Mouse (Mus musculus): Measurements from ENCODE around the gene Slc6a11.

The Slc6a11 gene

DNA sequence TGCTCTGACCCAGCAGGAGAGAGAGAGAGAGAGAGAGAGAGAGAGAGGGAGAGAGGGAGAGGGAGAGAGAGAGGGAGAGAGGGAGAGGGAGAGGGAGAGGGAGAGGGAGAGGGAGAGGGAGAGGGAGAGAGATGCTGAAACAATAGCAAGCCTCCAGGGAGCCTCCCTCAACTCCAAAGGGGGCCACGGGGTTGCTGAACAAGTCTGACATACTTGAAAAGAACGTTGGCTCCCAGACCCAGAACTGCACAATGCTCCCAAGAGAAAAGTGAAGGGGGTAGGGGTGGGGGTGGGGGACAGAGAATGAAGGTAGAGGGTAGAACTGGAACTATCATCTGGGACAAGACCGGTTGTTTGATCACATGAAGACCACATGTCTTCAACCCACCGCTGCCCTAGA lies 136.9 kb downstream of the Slc6a11 start:
- DNase-seq (ENCODE audit: low read depth) = no peak

DNA sequence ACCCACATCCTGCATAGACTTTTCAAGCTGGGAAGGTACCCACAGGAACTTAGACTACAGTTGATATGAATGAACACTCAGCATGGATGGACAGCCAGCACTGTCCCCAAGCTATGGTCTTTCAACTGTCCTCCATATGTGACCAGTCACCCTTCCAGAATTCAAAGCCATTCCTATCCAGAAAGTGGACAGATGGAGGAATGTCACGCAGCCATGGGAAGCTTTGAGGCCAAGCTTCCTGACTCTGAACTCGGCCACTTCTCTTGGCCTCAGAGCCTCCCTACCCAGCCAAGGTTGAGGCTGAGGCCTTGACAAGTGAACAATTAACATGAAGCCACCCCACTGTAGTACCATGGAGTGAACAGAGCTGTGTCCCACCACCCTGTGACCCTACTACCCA lies 138.5 kb downstream of the Slc6a11 start:
- DNase-seq (ENCODE audit: low read depth) = no peak

DNA sequence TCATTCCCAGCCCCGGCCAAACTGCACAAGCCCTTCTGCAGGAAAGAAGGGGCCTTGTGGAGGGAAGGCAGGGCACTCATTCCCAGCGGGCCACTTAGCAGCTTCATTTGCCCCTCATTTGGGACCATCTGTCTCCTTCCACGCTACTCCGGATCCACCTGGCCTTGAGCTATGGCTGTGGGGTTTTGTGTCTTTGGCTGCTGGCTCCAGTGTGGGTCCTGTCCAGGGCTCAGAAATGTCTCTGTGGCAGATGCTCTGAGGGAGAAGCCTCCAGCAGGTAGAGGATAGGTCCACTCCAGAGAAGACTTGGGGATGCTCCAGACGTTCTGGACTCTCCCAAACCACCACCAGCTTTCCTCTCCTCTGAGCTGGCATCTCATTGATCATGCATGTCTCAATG lies 139.8 kb downstream of the Slc6a11 start:
- no peak for DNase-seq (ENCODE audit: low read depth)

GRCm38 (mm10) chr6:114272279-114272678 lies 141.2 kb downstream of the Slc6a11 start:
- DNase-seq (ENCODE audit: low read depth) = no peak

DNA sequence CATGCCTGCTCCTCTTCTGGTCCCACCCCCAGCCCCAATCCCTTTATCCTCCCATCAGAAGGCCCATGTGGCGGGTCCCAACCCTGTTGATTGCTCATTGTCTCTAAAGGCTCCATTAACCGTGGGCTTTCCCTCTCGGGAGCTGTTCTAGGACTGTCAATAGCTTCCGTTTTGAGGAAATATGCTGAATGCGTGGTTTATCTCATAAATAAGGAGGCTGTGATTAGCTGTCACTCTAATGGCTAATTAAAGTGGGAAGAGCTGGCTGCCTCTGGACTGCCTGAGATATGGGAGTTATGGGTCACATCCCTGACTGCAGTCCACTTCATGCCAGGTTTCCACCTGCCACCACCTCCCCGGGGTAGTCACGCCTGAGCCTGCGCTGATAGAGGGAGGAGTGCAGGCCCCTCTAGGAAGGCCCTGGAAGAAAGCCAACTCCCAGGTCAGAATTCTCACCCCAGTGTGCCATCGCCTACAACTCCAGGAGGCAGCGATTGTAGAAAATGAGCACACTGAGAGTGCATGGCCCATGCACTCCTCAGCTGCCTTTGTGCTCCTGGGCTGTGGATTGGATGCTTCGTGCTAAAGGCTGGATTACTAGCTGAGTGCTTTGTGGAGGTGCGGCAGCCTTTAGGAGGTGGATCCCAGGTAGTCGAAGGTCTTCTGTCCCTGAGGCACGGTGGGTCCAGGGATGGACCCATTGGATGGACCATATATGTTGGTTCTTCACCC lies 143.1 kb downstream of the Slc6a11 start:
- DNase-seq (ENCODE audit: low read depth) = no peak

- no peak for DNase-seq (ENCODE audit: low read depth)
Measured at GRCm38 (mm10) chr6:114275800-114276199, 144.8 kb downstream of the Slc6a11 start.

GRCm38 (mm10) chr6:114282469-114283277 lies 151.6 kb downstream of the Slc6a11 start, which contains the start of gene Slc6a1:
Gene Slc6a1, plus strand, starts transcription at chr6:114282635.
- DNase-seq (ENCODE audit: low read depth) = no peak

DNA sequence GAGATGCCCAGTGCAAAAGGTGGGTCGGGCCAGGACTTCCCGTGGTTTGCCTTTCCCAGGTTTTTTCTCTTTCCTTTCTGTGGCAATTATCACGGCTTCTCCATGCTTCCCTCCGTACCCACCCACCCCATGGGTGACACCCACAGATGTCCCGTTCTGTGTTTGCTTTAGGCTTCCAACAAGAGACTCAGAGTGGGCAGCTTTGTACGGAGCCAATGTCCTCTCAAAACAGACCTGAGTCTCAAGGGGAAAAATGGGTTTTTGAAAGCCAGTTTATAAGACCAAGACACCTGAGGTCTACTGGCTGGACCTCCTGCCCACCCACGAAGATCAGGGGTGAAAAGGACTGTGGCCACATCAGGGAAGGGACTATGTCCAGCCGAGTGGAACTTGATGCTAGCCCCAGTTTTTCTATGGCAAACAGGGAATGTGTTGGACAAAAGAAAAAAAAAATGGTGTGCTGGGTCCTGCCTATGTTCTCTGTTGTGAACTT lies 152.3 kb downstream of the Slc6a11 start:
- no peak for DNase-seq (ENCODE audit: low read depth)

DNA sequence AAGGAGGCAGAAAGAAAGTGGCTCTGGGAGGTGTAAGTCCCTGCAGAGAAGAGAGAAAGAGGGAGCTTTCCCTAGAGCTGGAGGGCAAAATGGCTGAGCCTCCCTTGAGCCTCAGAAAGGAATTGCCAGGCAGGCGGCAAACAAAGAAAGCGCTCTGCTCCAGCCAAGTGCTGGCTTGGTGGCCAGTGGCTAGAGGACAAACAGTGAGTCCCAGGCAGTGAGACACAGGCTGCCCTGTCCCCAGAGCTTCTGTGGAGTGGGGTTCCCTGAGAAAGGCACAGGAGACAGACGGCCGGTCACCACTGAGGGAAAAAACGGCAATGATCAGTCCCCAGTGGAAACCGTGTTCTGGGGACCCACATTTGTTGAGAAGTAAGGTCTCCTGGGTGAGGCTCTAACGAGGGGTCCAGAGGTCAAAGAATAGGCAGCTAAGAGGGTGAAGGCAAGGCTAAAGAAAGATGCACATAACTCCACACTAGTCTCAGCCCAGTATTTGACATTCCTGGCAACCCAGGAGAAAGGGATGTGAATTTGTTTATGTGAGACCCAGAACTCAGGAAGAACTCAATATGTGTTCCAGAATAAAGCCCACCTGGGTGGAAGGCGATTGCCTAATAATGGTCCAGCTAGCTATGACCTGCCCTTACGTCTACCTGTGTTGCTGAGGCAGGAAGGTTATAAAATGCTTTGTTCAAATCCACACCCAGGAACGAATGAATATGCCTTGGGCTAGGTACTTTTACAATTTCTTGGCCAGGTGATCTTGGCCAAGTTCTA lies 153.1 kb downstream of the Slc6a11 start:
- DNase-seq (ENCODE audit: low read depth) = no peak

DNA sequence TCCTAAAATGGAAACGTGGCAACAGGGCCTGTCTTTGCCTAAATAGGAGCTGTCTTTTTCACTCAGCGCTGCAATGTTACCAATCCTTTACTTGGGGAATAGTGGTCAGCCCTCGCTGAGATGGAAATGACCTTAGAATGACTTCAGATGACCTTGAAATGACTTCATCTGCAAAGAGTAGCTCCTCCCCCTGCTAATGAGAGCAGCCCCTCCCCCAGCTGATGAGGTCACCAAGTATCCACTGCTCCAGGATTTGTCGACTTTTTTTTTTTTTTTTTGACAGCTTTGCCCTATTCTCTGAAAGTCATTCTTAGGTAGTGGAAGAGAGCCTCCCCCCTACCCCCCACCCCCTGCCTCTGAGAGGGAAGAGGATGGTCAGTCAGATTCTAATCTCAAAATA lies 154.4 kb downstream of the Slc6a11 start:
- no peak for DNase-seq (ENCODE audit: low read depth)

DNA sequence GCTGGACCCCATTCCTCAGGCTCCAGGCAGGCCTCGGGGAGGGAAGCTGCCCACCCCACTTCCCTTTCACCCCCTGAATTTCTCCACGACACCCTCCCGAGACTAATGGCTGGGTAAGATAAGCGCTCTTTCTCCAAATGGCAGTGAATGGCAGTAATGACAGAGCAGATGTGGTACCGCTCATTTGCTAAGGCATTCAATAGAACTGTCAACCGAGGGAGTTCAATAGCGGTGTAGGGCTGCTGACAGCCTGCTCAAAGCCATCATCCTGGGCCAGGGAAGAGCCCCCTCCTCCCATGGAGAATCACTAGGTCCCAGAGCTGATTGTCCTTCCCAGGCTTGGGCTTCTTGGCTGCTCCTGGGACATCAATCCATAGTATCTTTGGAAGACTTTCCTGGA lies 158.1 kb downstream of the Slc6a11 start:
- no peak for DNase-seq (ENCODE audit: low read depth)

DNA sequence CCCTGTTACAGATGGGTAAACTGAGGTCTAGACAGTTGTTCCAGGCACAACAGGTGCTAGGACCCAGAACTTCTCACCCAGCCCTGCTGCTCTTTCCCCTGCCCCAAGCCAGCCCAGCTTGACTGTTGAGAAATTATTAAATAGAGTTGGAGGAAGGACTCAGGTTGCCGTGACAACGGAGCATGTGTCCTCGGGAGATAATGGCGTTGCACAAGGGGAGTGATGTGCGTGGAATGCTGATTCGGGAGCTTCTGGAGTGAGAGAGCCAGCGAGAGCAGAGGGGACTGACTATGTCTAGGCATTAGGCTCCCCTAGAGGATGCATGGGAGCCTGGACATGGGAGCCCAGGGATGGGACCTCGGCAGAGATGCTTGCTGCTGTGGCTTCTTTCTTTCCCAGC lies 159.1 kb downstream of the Slc6a11 start:
- DNase-seq (ENCODE audit: low read depth) = no peak

DNA sequence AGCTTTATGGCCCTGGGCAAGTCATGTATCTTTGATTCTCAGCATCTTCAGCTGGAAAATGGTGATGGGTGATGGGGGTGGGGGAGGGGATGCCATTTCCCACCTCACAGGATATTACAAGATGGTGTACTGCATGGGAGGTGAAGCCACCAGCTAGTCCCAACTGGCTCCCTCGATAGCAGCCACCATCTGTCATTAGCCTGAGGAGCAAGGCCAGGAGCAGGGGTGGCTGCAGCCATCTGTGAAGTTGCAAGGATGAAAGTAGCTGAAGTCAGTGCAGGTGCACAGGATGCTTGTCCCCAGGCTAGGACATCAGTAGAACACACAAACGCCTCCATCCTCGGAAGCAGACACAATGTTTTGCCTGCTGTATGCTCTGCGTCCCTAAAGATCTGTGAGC lies 159.9 kb downstream of the Slc6a11 start:
- DNase-seq (ENCODE audit: low read depth) = no peak

DNA sequence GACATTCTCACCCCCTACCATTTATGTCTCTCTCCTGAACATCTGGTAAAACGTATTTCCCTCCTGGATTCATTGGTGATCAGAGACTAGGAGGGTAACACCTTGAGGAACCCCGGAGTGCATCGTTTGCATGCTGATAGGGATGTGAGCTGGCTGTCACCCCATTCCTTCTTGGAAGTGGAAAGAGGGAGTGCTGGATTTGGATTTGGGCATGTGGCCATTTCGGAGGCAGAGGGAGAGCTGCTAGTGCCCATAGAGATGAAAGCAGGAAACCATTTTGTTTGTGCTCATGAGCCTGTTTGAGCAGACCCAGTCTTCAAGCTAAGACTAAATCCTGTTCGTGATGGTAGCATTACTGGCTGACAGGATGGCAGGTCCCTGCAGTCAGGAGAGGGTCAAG lies 160.4 kb downstream of the Slc6a11 start:
- no peak for DNase-seq (ENCODE audit: low read depth)

- DNase-seq (ENCODE audit: low read depth) = no peak
Measured at GRCm38 (mm10) chr6:114293511-114293910, 162.5 kb downstream of the Slc6a11 start.

DNA sequence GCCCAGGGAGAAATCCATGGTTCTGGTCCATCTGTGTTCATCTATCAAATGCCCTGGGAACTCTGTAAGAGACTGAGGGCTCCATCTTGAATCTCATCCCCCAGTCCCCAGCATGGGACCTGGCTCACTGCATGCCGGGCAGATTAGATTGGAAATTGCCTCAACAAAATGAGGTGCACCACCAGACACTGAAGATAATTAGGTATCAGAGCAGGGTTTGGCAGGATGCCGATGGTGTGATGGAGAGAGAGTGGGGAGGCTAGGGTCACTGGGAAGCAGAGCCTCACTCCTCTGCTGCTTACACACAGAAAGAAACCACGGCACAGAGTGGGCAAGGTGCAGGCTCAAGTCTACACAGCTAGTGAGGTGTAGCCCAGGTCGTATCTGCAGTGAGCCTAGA lies 164.0 kb downstream of the Slc6a11 start:
- DNase-seq (ENCODE audit: low read depth) = no peak

DNA sequence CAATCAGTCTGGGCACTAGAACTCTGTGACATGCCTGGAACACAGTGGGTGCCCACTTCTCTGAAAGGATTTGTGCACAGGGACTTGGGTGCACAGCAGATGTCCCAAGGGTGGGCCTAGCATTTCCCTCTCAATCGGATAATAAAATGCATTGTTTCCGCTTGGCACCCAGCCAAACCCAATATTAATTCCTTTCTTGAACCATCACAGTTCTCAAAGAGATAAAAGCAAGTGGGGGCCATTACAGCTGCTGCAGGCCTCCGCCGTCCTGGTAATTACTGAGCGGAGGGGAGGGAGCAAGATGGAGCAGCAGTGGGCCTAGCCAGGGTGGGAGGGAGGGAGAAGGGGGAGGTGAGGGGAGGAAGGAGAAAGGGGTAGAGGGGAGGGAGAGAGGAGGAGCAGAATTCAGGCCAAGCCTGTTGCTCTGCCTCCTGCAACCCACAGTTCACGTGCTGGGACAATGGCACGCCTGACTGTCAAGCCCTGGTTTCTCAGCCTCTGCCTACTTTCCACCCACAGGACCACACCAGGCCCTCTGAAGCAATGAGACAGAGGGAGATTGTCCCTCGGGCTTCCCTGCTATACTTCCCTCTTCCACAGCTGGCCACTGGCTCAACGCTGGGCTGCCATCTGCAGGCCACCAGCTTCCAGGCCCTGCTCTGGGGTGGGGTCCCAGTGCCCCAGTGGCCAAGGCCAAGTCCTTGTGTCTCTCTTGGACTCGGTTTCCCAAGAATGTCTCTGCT lies 166.4 kb downstream of the Slc6a11 start:
- DNase-seq (ENCODE audit: low read depth) = no peak
